Mouse (Mus musculus): ENCODE measurements at regions not wholly inside any gene's neighbourhood (a gene's known extent, or its start where the extent isn't known, plus 50 kb on each side); places are given as distances from the start of the nearest gene placed in this dataset.

DNA sequence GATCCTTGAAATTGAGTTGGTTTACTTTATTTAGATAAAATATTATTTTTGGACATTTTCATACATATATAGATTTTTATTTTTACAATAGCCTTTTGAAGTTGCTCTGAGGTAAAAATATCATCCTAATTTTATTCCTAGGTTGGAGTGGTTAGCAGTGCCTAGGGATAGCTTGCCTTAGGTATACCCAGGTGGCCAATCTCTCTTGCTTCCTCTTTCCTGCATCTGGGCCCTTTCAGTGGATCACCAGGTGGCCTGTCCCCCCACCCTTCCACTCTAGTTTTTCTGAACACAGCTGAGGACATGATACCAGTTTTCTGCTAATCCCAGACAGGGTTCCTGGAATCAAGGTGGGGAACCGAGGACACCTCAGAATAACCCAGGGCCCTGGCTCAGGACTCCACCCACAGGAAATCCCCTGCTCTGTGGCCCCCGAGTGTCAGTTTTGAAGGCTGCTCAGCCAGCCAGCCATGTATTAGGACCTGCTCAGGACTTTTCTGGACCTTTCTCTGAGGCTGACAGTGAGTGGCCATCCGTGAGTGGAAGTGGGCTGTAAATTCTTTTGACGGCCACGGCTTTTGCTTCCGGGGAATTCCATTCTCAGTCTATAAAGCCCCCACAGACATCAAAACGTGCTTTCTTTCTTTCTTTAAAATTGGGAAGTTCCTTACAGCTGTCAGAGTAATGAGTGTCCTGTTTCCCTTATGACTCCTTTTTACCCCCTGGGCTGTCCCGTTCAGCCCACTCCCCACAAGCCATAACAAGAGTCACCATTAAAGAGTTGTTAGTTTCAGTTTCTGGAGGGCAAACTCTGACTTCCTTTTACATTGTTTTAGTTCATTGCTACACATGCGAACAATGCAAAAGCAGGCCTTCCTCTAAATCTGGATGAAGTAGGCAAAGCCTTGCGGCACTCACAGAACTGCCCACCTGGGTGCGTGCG, 87.8 kb upstream of the Ccnd2 start:
- Histone ChIP-seq H3K27ac (ENCODE audit: insufficient read depth, low read length) (no peak overlapping the region), H3K4me3 (replicated peaks; ENCODE audit: insufficient read depth, low read depth, low read length) (no peak overlapping the region), H3K27me3 (ENCODE audit: control insufficient read depth, insufficient read depth, low read length) (no peaks in the 10 kb centered on the region), H3K4me1 (ENCODE audit: control insufficient read depth, insufficient read depth, low read length) (no peaks in the 10 kb centered on the region)
- no peak for DNase-seq
- WGBS = 80% methylated on average over 12 of the region's 12 CpGs
- TF ChIP-seq POLR2A (IDR thresholded peaks at IDR 0.05; ENCODE audit: borderline replicate concordance, insufficient read depth, low read length) = no peak
- TF ChIP-seq CTCF (IDR thresholded peaks at IDR 0.05; ENCODE audit: borderline replicate concordance, insufficient read depth, low read depth, low read length) = no peak

DNA sequence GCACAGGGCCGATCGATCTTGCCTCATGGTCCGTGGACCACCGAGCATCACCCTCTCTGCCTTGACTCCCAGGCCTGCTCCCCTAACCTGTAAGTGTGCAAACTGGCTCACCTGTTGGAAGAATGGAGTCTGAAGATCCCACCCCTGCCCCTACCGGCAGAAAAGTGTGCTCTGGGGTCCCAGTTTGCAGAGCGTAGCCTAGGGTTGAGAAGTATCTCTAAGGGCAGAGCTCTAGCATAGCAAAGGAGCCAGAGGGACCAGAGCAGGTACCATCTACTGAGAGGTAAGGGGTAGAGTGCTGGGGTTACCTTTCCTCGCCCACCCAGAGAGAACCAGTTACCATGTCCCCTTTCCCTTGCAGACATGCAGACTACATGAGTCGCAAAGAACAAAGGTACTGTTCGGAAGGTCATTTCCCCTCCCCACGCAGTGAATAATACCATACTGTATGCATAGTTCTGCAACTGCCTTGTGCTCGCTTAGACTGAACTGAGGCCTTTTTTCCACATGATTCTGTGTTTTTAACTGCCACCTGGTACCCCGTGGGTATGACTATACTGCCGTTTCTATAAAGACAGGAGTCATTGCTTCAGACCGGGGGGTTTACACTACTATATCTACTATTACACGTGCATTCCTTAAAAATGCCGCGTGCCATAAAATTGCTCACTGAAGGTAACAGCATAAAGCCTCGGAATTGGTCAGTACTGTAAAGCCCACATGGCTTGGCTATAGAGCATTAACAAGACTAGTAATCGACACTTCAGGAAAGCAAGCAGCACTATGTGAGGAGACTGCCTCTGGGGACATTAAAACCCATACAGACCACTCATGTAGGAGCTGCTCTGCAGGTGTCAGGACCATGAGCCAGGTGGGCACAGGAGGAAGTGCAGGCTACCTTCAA, 88.7 kb upstream of the Ccnd2 start:
- Histone ChIP-seq H3K27me3 (ENCODE audit: control insufficient read depth, insufficient read depth, low read length) (no peaks in the 10 kb centered on the region), H3K27ac (ENCODE audit: insufficient read depth, low read length) (no peak overlapping the region), H3K4me3 (replicated peaks; ENCODE audit: insufficient read depth, low read depth, low read length) (no peak overlapping the region), H3K4me1 (ENCODE audit: control insufficient read depth, insufficient read depth, low read length) (no peaks in the 10 kb centered on the region)
- 89% methylated on average over 19 of the region's 19 CpGs for WGBS
- no peak for DNase-seq
- TF ChIP-seq CTCF (IDR thresholded peaks at IDR 0.05; ENCODE audit: borderline replicate concordance, insufficient read depth, low read depth, low read length) = no peak
- no peak for TF ChIP-seq POLR2A (IDR thresholded peaks at IDR 0.05; ENCODE audit: borderline replicate concordance, insufficient read depth, low read length)

DNA sequence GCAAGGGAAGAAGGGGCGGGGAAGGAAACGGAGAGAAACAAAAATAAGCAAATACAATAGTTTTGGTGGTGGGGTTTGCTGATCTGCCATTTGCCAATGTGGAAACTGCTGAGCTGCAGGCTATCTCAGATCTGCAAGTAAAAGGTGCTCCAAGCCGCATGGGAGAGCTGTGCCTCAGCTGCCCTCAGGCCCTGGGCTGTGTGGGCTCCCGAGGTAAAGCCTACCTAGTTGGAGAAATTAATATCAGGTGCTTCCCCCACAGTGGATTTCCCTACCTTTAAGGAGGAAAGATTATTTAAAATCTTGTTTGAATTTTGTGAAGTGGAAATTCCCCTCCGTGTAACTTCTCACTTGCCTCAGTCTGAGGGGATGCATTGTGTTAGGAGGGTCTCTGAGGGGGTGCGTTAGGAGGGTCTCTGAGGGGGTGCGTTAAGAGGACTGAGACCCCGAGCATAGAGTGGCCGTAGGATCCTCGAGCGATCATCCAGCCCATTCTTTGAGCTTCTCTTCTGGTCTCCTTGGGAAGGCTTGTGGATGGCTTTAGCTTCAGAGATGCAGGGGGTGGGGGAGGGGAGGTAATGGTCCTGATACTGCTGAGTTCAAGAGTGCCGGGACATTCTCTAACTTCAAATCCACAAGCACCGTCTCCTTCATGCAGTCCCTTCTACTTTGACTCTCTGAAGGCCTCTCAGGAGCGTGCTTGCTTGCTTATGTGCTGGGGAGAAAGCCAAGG, 89.9 kb upstream of the Ccnd2 start:
- 73% methylated on average over 14 of the region's 14 CpGs for WGBS
- no peaks in the 10 kb centered on the region for H3K27me3 ChIP-seq (ENCODE audit: control insufficient read depth, insufficient read depth, low read length)

DNA sequence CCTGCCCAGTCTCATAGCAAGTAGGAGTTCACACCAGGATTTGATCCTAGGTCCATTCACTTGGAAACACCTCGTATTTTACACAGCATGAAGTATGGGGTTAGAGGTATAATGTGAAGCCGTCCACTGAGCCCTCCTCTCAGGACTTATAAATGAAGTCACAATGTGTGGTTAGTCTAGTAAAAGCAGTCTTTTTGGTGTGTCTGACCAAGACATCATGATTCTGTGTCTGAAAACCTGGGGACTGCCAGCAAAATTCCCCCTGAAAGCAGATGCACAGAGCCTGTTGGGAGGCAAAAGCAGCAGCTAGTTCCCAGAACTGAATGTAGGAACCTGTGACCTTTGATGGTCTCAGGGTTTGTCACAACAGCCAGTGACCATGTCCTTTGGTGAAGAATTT, 91.0 kb upstream of the Ccnd2 start:
- no peak overlapping the region for H3K27ac ChIP-seq (ENCODE audit: insufficient read depth, low read length)
- 69% methylated on average over 2 of the region's 2 CpGs for WGBS
- H3K27me3 ChIP-seq (ENCODE audit: control insufficient read depth, insufficient read depth, low read length) = no peaks in the 10 kb centered on the region
- H3K4me3 ChIP-seq (replicated peaks; ENCODE audit: insufficient read depth, low read depth, low read length) = no peak overlapping the region
- DNase-seq = no peak
- H3K4me1 ChIP-seq (ENCODE audit: control insufficient read depth, insufficient read depth, low read length) = no peaks in the 10 kb centered on the region
- no peak for TF ChIP-seq CTCF (IDR thresholded peaks at IDR 0.05; ENCODE audit: borderline replicate concordance, insufficient read depth, low read depth, low read length)
- TF ChIP-seq POLR2A (IDR thresholded peaks at IDR 0.05; ENCODE audit: borderline replicate concordance, insufficient read depth, low read length) = no peak

More for the DNA sequence above, 89.9 kb upstream of the Ccnd2 start:
- no peak for TF ChIP-seq POLR2A (IDR thresholded peaks at IDR 0.05; ENCODE audit: borderline replicate concordance, insufficient read depth, low read length)
- no peak for DNase-seq
- H3K4me1 ChIP-seq (ENCODE audit: control insufficient read depth, insufficient read depth, low read length) = no peaks in the 10 kb centered on the region
- H3K27ac ChIP-seq (ENCODE audit: insufficient read depth, low read length) = no peak overlapping the region
- H3K4me3 ChIP-seq (replicated peaks; ENCODE audit: insufficient read depth, low read depth, low read length) = no peak overlapping the region

DNA sequence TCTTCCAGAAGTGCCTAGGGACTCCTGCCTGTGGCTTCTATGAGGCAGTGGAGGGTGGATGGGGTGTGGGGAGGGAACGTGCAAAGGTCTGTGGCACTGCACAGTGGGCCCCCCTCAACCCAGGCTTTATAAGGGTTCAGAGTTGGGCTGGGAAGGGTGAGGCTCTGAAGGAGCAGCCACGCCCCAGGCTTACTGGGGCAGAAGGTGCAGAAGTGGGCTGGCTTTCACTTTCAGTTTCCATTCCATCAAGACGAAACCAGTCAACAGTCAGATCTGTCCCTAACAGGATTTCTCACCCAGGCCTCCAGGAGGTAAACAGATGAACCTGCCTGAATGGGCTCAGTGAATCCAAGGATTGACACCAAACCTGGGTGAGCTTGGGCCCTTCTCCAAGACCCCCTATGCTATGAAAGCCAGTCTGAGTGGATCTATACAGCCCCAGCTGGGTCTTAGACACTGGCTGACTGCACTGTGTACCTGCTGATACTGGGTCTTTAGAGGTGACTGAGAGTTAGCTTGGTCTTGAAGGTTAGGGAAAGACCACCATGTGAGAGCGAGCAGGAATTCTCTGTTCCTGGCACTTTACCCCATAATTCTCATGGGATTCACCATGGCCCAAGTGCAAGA, 93.9 kb upstream of the Ccnd2 start:
- WGBS = 69% methylated on average over 4 of the region's 4 CpGs
- Histone ChIP-seq H3K27ac (ENCODE audit: insufficient read depth, low read length) (no peak overlapping the region), H3K4me1 (ENCODE audit: control insufficient read depth, insufficient read depth, low read length) (no peaks in the 10 kb centered on the region), H3K27me3 (ENCODE audit: control insufficient read depth, insufficient read depth, low read length) (no peaks in the 10 kb centered on the region), H3K4me3 (replicated peaks; ENCODE audit: insufficient read depth, low read depth, low read length) (no peak overlapping the region)
- DNase-seq = no peak
- TF ChIP-seq CTCF (IDR thresholded peaks at IDR 0.05; ENCODE audit: borderline replicate concordance, insufficient read depth, low read depth, low read length) (no peak), POLR2A (IDR thresholded peaks at IDR 0.05; ENCODE audit: borderline replicate concordance, insufficient read depth, low read length) (no peak)

DNA sequence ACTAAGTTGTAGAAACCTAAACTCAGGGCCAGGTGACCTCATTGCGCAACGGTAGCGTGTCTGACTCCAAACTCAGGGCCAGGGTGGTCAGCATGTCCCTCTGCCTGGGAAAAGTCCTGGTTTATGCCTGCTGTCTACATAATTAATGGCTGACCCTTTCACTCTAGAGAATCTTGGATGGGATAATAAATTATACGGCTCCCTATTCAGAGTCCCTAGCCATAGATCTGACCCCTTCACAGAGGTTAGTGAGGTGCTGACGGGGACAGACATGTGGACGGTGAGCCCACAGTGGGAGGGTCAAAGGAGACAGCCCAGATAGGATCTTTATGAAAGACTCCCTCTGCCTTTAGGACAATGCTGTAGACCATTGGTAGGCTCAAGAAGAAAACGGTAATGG, 94.7 kb upstream of the Ccnd2 start:
- no peak overlapping the region for H3K4me3 ChIP-seq (replicated peaks; ENCODE audit: insufficient read depth, low read depth, low read length)
- TF ChIP-seq CTCF (IDR thresholded peaks at IDR 0.05; ENCODE audit: borderline replicate concordance, insufficient read depth, low read depth, low read length) (no peak), POLR2A (IDR thresholded peaks at IDR 0.05; ENCODE audit: borderline replicate concordance, insufficient read depth, low read length) (no peak)
- no peak overlapping the region for H3K27ac ChIP-seq (ENCODE audit: insufficient read depth, low read length)
- H3K27me3 ChIP-seq (ENCODE audit: control insufficient read depth, insufficient read depth, low read length) = no peaks in the 10 kb centered on the region
- no peaks in the 10 kb centered on the region for H3K4me1 ChIP-seq (ENCODE audit: control insufficient read depth, insufficient read depth, low read length)
- DNase-seq = no peak
- WGBS = 88% methylated on average over 7 of the region's 7 CpGs

DNA sequence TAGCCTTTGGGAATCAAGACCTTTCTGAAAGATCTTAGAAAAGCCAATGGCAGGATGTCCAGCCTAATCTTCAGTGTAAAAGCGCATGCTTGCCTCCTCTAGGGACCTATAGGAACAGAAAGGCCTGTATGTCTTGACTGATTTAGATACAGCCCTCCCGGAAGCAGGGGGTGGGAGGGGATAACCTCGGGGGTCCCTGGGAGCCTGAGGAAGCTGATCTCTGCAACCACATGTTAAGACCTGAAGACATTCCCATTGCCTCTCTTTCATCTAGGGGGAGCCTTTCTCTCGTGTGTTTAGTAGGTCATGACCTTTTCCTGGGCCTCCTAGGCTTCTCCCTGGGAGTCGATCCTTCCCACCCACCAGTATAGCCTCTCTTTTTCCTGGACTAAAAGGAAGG, 95.3 kb upstream of the Ccnd2 start:
- H3K4me1 ChIP-seq (ENCODE audit: control insufficient read depth, insufficient read depth, low read length) = no peaks in the 10 kb centered on the region
- 62% methylated on average over 5 of the region's 5 CpGs for WGBS
- no peak for DNase-seq
- H3K27me3 ChIP-seq (ENCODE audit: control insufficient read depth, insufficient read depth, low read length) = no peaks in the 10 kb centered on the region
- no peak for TF ChIP-seq POLR2A (IDR thresholded peaks at IDR 0.05; ENCODE audit: borderline replicate concordance, insufficient read depth, low read length)
- no peak overlapping the region for H3K4me3 ChIP-seq (replicated peaks; ENCODE audit: insufficient read depth, low read depth, low read length)
- no peak overlapping the region for H3K27ac ChIP-seq (ENCODE audit: insufficient read depth, low read length)
